Mouse (Mus musculus) lung, postnatal 0 days (tissue): ENCODE data around the gene Nox3. TPM values are rescaled to one million over a fixed set of nuclear protein-coding genes. Genes with fewer than 3 reads are reported as not detected.

ENCODE experiments used
- ATAC-seq: fragments of 200-750 bp; cut with Nextera tagmentation; 2 replicates; pipeline ENCODE4 v1.8.0; 2017; ENCODE audit warnings: moderate library complexity
- DNase-seq: peaks from one replicate; pipeline ENCODE4 v3.0.0-alpha.2; 2016; ENCODE audit warnings: low spot score
- H3K27ac ChIP-seq: fragments of 300-500 bp; sonication (generic); 2 replicates; pipeline ENCODE4 v1.5.1; 2014; ENCODE audit warnings: antibody characterized with exemption, mild to moderate bottlenecking, low read length, mixed read lengths
- H3K27me3 ChIP-seq: fragments of 300-500 bp; sonication (generic); replicated peaks from 2 replicates; pipeline ENCODE4 v1.6.1; 2014; ENCODE audit warnings: low read length, mixed read lengths; ENCODE audit not compliant: insufficient read depth
- H3K36me3 ChIP-seq: fragments of 300-500 bp; sonication (generic); 2 replicates; pipeline ENCODE4 v1.6.1; 2014; ENCODE audit warnings: low read length, mixed read lengths; ENCODE audit not compliant: insufficient read depth
- H3K4me1 ChIP-seq: fragments of 300-500 bp; sonication (generic); 2 replicates; pipeline ENCODE4 v1.6.1; 2014; ENCODE audit warnings: antibody characterized with exemption, low read depth, low read length, mixed read lengths; ENCODE audit not compliant: insufficient read depth
- H3K4me2 ChIP-seq: fragments of 300-500 bp; sonication (generic); replicated peaks from 2 replicates; pipeline ENCODE4 v1.6.1; 2014; ENCODE audit warnings: low read depth, mild to moderate bottlenecking, low read length, moderate library complexity, mixed read lengths
- H3K4me3 ChIP-seq: fragments of 300-500 bp; sonication (generic); 2 replicates; pipeline ENCODE4 v1.5.1; 2014; ENCODE audit warnings: low read depth, low read length
- H3K9ac ChIP-seq: fragments of 300-500 bp; sonication (generic); replicated peaks from 2 replicates; pipeline ENCODE4 v1.6.1; 2014; ENCODE audit warnings: low read depth, mild to moderate bottlenecking
- H3K9me3 ChIP-seq: fragments of 300-500 bp; sonication (generic); 2 replicates; pipeline ENCODE4 v1.6.1; 2016; ENCODE audit warnings: low read length, mixed read lengths
- CTCF ChIP-seq: IDR thresholded peaks from 2 replicates; pipeline ENCODE4 v1.5.1; 2016; ENCODE audit warnings: antibody characterized with exemption, mild to moderate bottlenecking
- EP300 ChIP-seq: IDR thresholded peaks from 2 replicates; pipeline ENCODE4 v1.6.1; 2016; ENCODE audit warnings: antibody characterized with exemption, mild to moderate bottlenecking, control low read depth
- WGBS: fragments of 180-500 bp; shearing (Covaris S2); extraction: QIAGEN DNeasy Blood & Tissue Kit; methylation state at CpG from one replicate; pipeline ENCODE4 v1.1.7; 2014; 5-methylcytosine and 5-hydroxymethylcytosine counted together
- polyA plus RNA-seq: library from polyadenylated mRNA; unstranded; fragments of >200 nt; fragmentation: Nextera tagmentation; extraction: Ambion mirVana; gene quantifications from 2 replicates; pipeline ENCODE4 v1.2.1, GENCODE M21; 2015

The Nox3 gene
- not detected in 2 replicates for polyA plus RNA-seq

DNA sequence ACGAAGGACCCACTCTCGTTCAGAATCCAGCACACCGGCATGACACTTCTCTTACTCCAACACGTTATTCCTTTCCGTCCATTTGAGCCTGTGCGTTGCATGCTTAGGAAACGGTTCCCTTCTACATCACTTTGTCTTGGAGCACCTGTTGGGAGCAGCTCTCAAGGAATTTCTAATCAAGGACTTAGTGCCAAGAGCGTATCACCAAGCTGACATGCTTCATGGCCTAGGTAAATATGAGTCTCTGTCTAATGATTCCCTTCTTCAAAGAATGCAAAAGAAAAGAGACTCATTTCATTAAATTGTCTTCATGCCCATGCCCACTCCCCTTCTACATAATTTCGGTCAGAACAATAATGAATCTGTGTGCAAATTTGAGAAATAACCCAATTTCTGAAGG, at the start of gene Nox3:
TSS of gene Nox3 (minus strand) at position 101 of the 400 bp plus-strand sequence.
- Histone ChIP-seq H3K36me3 (no peaks in the 10 kb centered on the region), H3K27ac (no peak within 1 kb of the TSS), H3K4me2 (no peak within 1 kb of the TSS), H3K4me1 (no peaks in the 10 kb centered on the region), H3K9me3 (no peaks in the 10 kb centered on the region), H3K27me3 (no peaks in the 10 kb centered on the region), H3K4me3 (no peak within 1 kb of the TSS), H3K9ac (no peak within 1 kb of the TSS)
- ATAC-seq: no peak
- no peak for TF ChIP-seq CTCF
- no peak for TF ChIP-seq EP300
- DNase-seq: no peak
- WGBS: 80% methylated on average over 9 of the region's 9 CpGs

DNA sequence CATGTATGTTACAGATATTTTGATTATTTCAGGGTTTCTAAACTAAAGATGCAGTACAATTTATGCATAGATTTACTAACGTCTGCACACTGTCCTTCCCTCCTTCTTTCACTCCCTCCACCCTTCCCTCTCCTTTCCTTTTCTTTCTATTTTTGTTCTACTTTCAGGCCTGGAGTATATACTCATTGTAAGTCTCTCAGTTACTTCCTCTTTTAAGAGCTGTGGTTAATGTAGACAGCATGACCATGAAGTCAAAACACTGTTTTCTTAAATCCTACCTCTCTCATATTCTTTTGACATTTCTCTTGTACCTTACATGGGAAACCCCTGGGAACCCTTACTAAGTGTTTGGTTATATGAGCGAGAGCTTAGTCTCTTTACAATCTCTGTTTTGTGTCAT, 48.3 kb upstream of the Nox3 start:
- DNase-seq (no peak), ATAC-seq (no peak)
- no peak for TF ChIP-seq EP300
- WGBS: 62% methylated on average over 2 of the region's 2 CpGs
- no peaks in the 10 kb centered on the region for H3K4me1 ChIP-seq
- H3K9me3 ChIP-seq: no peaks in the 10 kb centered on the region
- no peak overlapping the region for H3K4me2 ChIP-seq
- H3K9ac ChIP-seq: no peak overlapping the region
- H3K27ac ChIP-seq: no peak overlapping the region
- H3K36me3 ChIP-seq: no peaks in the 10 kb centered on the region
- no peaks in the 10 kb centered on the region for H3K27me3 ChIP-seq
- no peak overlapping the region for H3K4me3 ChIP-seq

DNA sequence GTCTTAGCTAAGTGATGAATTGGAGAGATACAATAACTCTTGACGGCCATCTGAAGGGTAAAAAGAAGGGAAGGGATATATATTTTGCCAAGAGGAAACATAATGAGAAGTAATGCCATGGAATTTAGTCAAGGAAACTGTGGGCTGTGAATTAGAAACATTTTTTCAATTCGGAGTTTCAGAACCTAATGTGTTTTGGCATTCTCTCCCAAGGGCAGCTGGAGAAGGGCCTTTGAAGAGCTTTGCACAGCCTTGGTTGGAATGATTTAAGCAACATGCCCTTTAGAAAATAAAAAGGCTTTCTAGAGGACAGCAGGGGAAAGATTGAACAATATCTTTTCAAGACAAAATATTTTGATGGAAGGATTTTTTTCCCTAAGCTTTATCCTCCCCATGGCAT, 40.9 kb upstream of the Nox3 start:
- peak; percentile 50 for DNase-seq
- H3K27ac ChIP-seq: no peak overlapping the region
- H3K4me3 ChIP-seq: no peak overlapping the region
- H3K9me3 ChIP-seq: no peaks in the 10 kb centered on the region
- no peaks in the 10 kb centered on the region for H3K27me3 ChIP-seq
- H3K4me1 ChIP-seq: no peaks in the 10 kb centered on the region
- ATAC-seq: no peak
- H3K36me3 ChIP-seq: no peaks in the 10 kb centered on the region
- no peak overlapping the region for H3K9ac ChIP-seq
- TF ChIP-seq CTCF (no peak), EP300 (no peak)
- H3K4me2 ChIP-seq: no peak overlapping the region
- WGBS: 47% methylated on average over 2 of the region's 2 CpGs

DNA sequence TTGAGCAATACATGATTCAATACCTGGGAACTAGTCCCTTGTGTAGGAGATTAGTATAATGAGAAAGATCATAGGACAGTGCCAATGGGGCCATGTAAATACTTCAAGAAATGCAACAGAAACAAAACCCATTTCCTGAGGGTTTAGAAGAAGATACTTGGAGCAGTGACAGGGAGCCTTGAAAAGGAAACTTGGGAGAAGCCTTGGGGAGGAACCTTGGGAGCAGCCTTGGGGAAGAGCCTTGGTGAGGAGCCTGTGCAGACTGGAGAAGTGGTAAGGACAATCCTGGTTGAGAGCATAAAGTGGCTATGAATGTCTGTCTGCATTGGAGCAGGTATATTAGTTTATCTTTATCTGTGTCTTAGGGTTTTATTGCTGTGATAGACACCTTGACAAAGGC, 38.2 kb upstream of the Nox3 start:
- no peak for ATAC-seq
- no peak for TF ChIP-seq CTCF
- TF ChIP-seq EP300: no peak

DNA sequence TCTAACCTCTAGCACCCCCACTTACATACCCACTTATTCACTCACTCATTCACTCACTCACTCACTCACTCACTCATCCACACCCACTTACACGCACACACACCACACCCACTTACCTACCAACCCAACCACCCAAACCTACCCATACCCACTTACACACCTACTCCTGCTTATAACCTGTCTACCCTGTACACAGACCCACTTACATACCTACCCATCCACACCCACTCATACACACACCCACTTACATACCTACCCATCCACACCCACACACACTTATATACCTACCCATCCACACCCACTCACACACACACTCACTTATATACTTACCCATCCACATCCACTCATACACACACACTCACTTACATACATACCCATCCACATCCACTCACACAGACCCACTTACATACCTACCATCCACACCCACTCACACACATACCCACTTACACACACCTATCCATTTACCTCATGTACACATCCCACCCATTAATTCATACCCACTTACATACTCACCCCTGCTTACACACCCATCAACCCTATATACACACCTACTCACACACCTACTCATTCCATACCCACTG, 9.4 kb upstream of the Nox3 start:
- Histone ChIP-seq H3K9ac (no peak overlapping the region), H3K36me3 (no peaks in the 10 kb centered on the region), H3K27me3 (no peaks in the 10 kb centered on the region), H3K27ac (no peak overlapping the region), H3K4me3 (no peak overlapping the region), H3K4me1 (no peaks in the 10 kb centered on the region), H3K9me3 (no peaks in the 10 kb centered on the region), H3K4me2 (no peak overlapping the region)
- 83% methylated on average over 1 of the region's 1 CpGs for WGBS
- DNase-seq (no peak), ATAC-seq (no peak)
- TF ChIP-seq CTCF: no peak
- no peak for TF ChIP-seq EP300

More for the DNA sequence above, 38.2 kb upstream of the Nox3 start:
- no peak for DNase-seq
- H3K27ac ChIP-seq: no peak overlapping the region
- no peaks in the 10 kb centered on the region for H3K36me3 ChIP-seq
- H3K9ac ChIP-seq: no peak overlapping the region
- H3K4me2 ChIP-seq: no peak overlapping the region
- no peaks in the 10 kb centered on the region for H3K4me1 ChIP-seq
- H3K27me3 ChIP-seq: no peaks in the 10 kb centered on the region
- H3K4me3 ChIP-seq: no peak overlapping the region
- H3K9me3 ChIP-seq: no peaks in the 10 kb centered on the region

DNA sequence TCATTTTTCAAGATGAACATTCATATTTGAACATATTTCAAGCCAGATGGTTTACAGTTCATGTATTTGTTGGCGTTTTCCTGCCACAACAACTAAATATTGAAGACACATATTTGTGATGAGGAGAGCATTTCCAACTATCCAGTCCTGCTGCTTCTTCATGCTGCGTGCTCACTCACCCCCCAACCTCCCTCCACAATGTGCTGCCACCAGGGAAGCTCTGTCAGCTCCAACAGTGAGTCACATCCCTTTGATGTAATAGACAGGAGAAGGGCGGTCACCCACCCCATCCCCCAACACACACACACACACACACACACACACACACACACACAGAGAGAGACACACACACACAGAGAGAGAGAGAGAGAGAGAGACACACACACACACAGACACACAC, 6.3 kb upstream of the Nox3 start:
- WGBS: 38% methylated on average over 3 of the region's 3 CpGs
- Histone ChIP-seq H3K4me2 (no peak overlapping the region), H3K9ac (no peak overlapping the region), H3K36me3 (no peaks in the 10 kb centered on the region), H3K9me3 (no peaks in the 10 kb centered on the region), H3K27ac (no peak overlapping the region), H3K4me3 (no peak overlapping the region), H3K27me3 (no peaks in the 10 kb centered on the region), H3K4me1 (no peaks in the 10 kb centered on the region)
- TF ChIP-seq EP300 (no peak), CTCF (no peak)
- DNase-seq (no peak), ATAC-seq (no peak)

DNA sequence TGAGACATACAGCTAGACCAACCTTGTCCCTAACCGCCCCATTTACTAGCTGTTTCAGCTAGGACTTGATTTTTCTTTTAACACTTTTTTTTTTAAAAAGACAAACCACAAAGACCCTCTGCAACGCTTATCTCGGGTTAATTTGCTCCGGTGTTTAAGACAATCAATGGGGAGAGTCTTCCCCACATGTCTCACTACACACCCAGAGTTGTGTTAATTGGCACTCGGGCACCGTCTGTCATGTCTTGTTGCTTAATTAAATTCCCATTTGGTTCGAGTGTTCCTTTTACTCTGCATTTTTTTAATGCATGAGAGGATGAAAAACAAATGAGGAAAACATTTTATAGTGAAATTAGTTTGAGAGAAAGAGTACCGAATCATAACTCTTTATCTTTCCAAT, 3.2 kb downstream of the Nox3 start:
- H3K9me3 ChIP-seq: no peaks in the 10 kb centered on the region
- DNase-seq: no peak
- TF ChIP-seq EP300 (no peak), CTCF (no peak)
- H3K27ac ChIP-seq: no peak overlapping the region
- H3K4me1 ChIP-seq: no peaks in the 10 kb centered on the region
- H3K4me3 ChIP-seq: no peak overlapping the region
- ATAC-seq: no peak
- no peaks in the 10 kb centered on the region for H3K27me3 ChIP-seq
- H3K4me2 ChIP-seq: no peak overlapping the region
- H3K36me3 ChIP-seq: no peaks in the 10 kb centered on the region
- H3K9ac ChIP-seq: no peak overlapping the region
- 62% methylated on average over 8 of the region's 8 CpGs for WGBS
